Mouse (Mus musculus) c-Kit-negative CD71-positive TER-119-positive erythroid progenitor cells, embryonic 14.5 days (primary cell): Measurements from ENCODE around the gene Acox1.

Experiments
- DNase-seq: peaks from one replicate; pipeline ENCODE4 v3.0.0-alpha.2; 2013; ENCODE audit warnings: low read depth, low spot score

Acox1 gene

GRCm38 (mm10) chr11:116129993-116130487 lies 68.8 kb downstream of the Acox1 start:
- DNase-seq, result no peak

GRCm38 (mm10) chr11:116129091-116129790 lies 69.6 kb downstream of the Acox1 start:
- DNase-seq, result no peak

GRCm38 (mm10) chr11:116127986-116128385 lies 70.9 kb downstream of the Acox1 start:
- no peak for DNase-seq

GRCm38 (mm10) chr11:116127156-116127980 lies 71.5 kb downstream of the Acox1 start, which contains the start of gene Trim47:
Trim47 (minus strand) TSS chr11:116127210.
- DNase-seq, result no peak

- no peak for DNase-seq
Measured at GRCm38 (mm10) chr11:116126261-116126660, 72.6 kb downstream of the Acox1 start.
